Mouse (Mus musculus) C3H10T1/2 (cell line): Measurements from ENCODE around the gene Tcf15. TPM values are rescaled to one million over a fixed set of nuclear protein-coding genes. Genes with fewer than 3 reads are reported as not detected.

Experiments used
- polyA plus RNA-seq, 2 experiments: library from polyadenylated mRNA; unstranded; fragments of >200 nt; fragmentation: generic; extraction: Trizol; gene quantifications; one replicate each; pipeline ENCODE4 v1.2.1; 2012; ENCODE audit warnings: missing spikeins in 2 of 2

Gene Tcf15
- not detected for polyA plus RNA-seq

DNA sequence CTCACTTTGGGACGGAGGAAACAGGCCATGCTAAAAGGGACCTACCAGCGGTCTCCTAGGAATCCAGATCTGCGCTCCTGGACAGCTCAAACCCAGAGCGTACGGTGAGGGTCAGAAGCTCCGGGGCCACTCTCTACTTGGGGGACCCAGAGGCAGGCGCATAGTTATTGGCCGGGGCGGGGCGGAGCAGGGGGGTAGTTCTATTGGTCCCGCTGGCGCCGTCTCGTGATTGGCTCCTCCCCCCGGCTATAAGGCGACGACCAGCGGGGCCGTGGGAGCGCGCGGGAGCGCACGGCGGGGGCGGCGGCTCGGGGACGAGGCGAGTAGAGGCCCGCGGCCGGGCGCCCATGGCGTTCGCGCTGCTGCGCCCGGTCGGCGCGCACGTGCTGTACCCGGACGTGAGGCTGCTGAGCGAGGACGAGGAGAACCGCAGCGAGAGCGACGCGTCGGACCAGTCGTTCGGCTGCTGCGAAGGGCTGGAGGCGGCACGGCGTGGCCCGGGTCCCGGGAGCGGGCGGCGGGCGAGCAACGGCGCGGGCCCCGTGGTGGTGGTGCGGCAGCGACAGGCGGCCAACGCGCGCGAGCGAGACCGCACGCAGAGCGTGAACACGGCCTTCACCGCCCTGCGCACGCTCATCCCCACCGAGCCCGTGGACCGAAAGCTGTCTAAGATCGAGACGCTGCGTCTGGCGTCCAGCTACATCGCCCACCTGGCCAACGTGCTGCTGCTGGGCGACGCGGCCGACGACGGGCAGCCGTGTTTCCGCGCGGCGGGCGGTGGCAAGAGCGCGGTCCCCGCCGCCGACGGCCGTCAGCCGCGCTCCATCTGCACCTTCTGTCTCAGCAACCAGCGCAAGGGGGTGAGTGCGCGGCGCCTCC is at the start of gene Tcf15:
TSS of gene Tcf15 (plus strand) at position 283 of the 879 bp plus-strand sequence.

DNA sequence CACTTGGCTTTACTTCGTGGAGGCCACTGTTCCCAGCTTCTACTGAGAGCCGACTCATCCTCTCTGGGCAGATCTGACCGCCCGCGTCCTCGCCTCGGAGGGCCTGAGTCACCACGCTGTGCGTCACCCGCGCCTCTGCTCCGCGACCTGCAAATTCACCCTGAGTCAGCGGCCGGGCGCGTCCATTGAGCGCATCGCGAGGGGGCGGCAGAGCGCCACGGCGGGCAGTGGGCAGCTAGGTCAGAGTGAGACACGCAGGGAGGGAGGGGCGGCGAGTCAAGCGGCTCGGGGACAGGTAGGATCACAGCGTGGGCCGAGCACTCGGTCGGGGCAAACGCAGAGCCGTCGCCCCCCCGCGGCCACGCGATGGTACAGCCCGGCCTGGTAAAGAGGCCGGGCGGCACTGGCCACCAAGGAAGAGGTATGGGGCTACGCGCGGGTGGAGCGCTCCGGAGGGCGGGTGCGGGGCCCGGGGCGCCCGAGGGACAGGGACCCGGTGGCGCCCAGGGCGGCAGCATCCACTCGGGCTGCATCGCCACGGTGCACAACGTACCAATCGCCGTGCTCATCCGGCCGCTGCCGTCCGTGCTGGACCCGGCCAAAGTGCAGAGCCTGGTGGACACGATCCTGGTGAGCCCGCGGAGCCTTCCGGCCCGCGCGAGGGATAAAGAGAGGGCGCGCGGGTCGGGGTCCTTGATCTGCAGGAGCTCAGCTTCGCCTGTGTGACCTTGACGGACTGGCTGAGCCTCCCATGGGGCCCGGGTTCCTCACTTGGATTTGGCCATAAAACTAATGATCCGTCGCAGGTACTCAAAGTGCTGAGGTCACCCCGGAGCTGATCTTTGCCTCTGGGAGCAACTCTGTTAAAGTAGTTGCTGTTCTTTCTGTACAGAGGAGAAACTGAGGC is 37.8 kb upstream of the Tcf15 start, which contains the start of gene Srxn1:
TSS of gene Srxn1 (plus strand) at position 199 of the 907 bp plus-strand sequence.

Other genes with a start within 250 kb of the Tcf15 start
- under 1 TPM; 0.02 to 0.45 TPM for gene Angpt4, start 232.4 kb upstream of the Tcf15 start, polyA plus RNA-seq
- gene Fam110a, start 163.3 kb upstream of the Tcf15 start, polyA plus RNA-seq: 10 to 100 TPM; 25.3 to 27.2 TPM
- gene Slc52a3, start 147.1 kb upstream of the Tcf15 start, polyA plus RNA-seq: under 1 TPM; 0.04 to 0.06 TPM
- gene Scrt2, start 62.0 kb upstream of the Tcf15 start, polyA plus RNA-seq: not detected
- gene Srxn1, start 38.0 kb upstream of the Tcf15 start, polyA plus RNA-seq: 10 to 100 TPM; 18.0 to 24.9 TPM
- 10 to 100 TPM in 1 of 2 experiments, 1 to 10 TPM in 1; 3.3 to 25.6 TPM for gene Csnk2a1, start 83.3 kb downstream of the Tcf15 start, polyA plus RNA-seq
- 10 to 100 TPM; 19.4 to 42.5 TPM for gene Tbc1d20, start 150.3 kb downstream of the Tcf15 start, polyA plus RNA-seq
- 10 to 100 TPM; 59.3 to 79.2 TPM for gene Rbck1, start 189.1 kb downstream of the Tcf15 start, polyA plus RNA-seq
- gene Trib3, start 200.5 kb downstream of the Tcf15 start, polyA plus RNA-seq: 1 to 10 TPM; 3.7 to 5.4 TPM
- gene Nrsn2, start 233.1 kb downstream of the Tcf15 start, polyA plus RNA-seq: not detected